11 mouse cellular contexts compared by ENCODE assay signal in genomic region chr7:122622125-122622774, GRCm38 (mm10). TPM values are rescaled to one million over a fixed set of nuclear protein-coding genes. Genes with fewer than 3 reads are reported as not detected.
DNase-seq lines count a peak whose midpoint lies in the region; ATAC-seq and TF ChIP-seq lines count a peak whose summit lies in the region.
"Had no signal": no experiment of that assay in that cellular context is flagged by ENCODE, and none has a peak within 500 bp of the region (broad histone marks: within the 10 kb centered on the region; RNA-seq: fewer than 3 reads in every experiment).

No protein-coding gene starts in this region.

- 28% methylated on average over 9 of the region's 9 CpGs for WGBS in kidney, postnatal 0 days
- 23% methylated on average over 9 of the region's 9 CpGs for WGBS in hindbrain, embryonic 13.5 days

- no peaks in the 10 kb centered on the region for H3K9me3 ChIP-seq in kidney, postnatal 0 days (replicated peaks; ENCODE audit: low read length)
- H3K9me3 ChIP-seq in hindbrain, embryonic 13.5 days, result no peaks in the 10 kb centered on the region

- H3K36me3 ChIP-seq in kidney, postnatal 0 days (ENCODE audit: insufficient read depth, low read length), result no peaks in the 10 kb centered on the region
- no peaks in the 10 kb centered on the region for H3K36me3 ChIP-seq in hindbrain, embryonic 13.5 days

- DNase-seq in kidney, postnatal 0 days (ENCODE audit: low spot score), result peak; percentile 28
- no peak for DNase-seq in kidney, postnatal 10 days
- peak; percentile 60 for DNase-seq in cerebellum, adult 9-11 months
- peak; percentile 86 for DNase-seq in retina, embryonic 14.5 days (ENCODE audit: low spot score)
- no peak for DNase-seq in right cerebral cortex, postnatal 25 days
- no peak for DNase-seq in natural killer cell, adult 2 months (ENCODE audit: low spot score in 2 of 2)
- DNase-seq in lung, adult 18-20 months, result no peak
- DNase-seq: gastrocnemius, adult 2 months; kidney, adult 9 months; liver, postnatal 0 days had no signal

- no peak for ATAC-seq in kidney, postnatal 0 days (replicated peaks; ENCODE audit: low FRiP score, low read depth)
- peak; percentile 78 for ATAC-seq in hindbrain, embryonic 13.5 days (ENCODE audit: low FRiP score)
- ATAC-seq: liver, postnatal 0 days had no signal

- no peak overlapping the region for H3K4me3 ChIP-seq in kidney, postnatal 0 days (replicated peaks; ENCODE audit: low read depth, low read length)
- H3K4me3 ChIP-seq in hindbrain, embryonic 13.5 days, result no peak overlapping the region
- H3K4me3 ChIP-seq: gastrocnemius, adult 2 months had no signal

- H3K4me2 ChIP-seq in kidney, postnatal 0 days (ENCODE audit: low read length), result no peak overlapping the region
- H3K4me2 ChIP-seq in hindbrain, embryonic 13.5 days, result no peak overlapping the region

- no peaks in the 10 kb centered on the region for H3K27me3 ChIP-seq in kidney, postnatal 0 days (ENCODE audit: insufficient read depth, low read length)
- H3K27me3 ChIP-seq in hindbrain, embryonic 13.5 days, result no peaks in the 10 kb centered on the region

- H3K4me1 ChIP-seq in kidney, postnatal 0 days (replicated peaks; ENCODE audit: insufficient read depth, low read length), result no peaks in the 10 kb centered on the region
- peaks cover 17% of the 10 kb centered on the region for H3K4me1 ChIP-seq in hindbrain, embryonic 13.5 days (replicated peaks)

- no peak overlapping the region for H3K9ac ChIP-seq in kidney, postnatal 0 days (ENCODE audit: low read depth, low read length)
- no peak overlapping the region for H3K9ac ChIP-seq in hindbrain, embryonic 13.5 days
- H3K9ac ChIP-seq: liver, postnatal 0 days had no signal

- H3K27ac ChIP-seq in kidney, postnatal 0 days, result no peak overlapping the region
- peak overlapping the region; percentile 78 for H3K27ac ChIP-seq in hindbrain, embryonic 13.5 days
- H3K27ac ChIP-seq: gastrocnemius, adult 2 months had no signal

- no peak for TF ChIP-seq CTCF in kidney, postnatal 0 days (IDR thresholded peaks at IDR 0.05; ENCODE audit: low read depth)

RNA-seq across cellular contexts. Expression of gene Cacng3, which starts 48.0 kb away (rescaled TPM):
- polyA plus RNA-seq in kidney, postnatal 0 days (2015; fragmentation: Nextera tagmentation; extraction: Ambion mirVana), result not detected in 2 replicates
- 9.2 and 11.3 TPM in 2 replicates for polyA plus RNA-seq in hindbrain, embryonic 13.5 days (2015; fragmentation: Nextera tagmentation; extraction: Ambion mirVana)

Comparison
In these comparisons a context has a peak if more than half of its experiments do, and no peak if none do; other contexts are left out.
1. DNase-seq: peak in kidney, postnatal 0 days (single experiment), cerebellum, adult 9-11 months (single experiment) and retina, embryonic 14.5 days (single experiment); none in kidney, postnatal 10 days (single experiment), right cerebral cortex, postnatal 25 days (single experiment), natural killer cell, adult 2 months (0 of 2) and lung, adult 18-20 months (0 of 2).
2. RNA of gene Cacng3, which starts 48.0 kb away (polyA plus RNA-seq): 9.2 to 11.3 TPM in hindbrain, embryonic 13.5 days; not detected in kidney, postnatal 0 days; every median in the first group is over 10 times any median in the second.